Mouse (Mus musculus): Measurements from ENCODE around the gene Uvssa. TPM values are rescaled to one million over a fixed set of nuclear protein-coding genes. Genes with fewer than 3 reads are reported as not detected.
A peak's percentile ranks its signal among the peaks of the same experiment; 100 is the strongest.

The Uvssa gene
- polyA plus RNA-seq, 1 experiment, result 7.5 TPM

- no peak for DNase-seq (ENCODE audit: low read depth)
- TF ChIP-seq POLR2A (IDR thresholded peaks at IDR 0.05; ENCODE audit: borderline replicate concordance, extremely low read depth, insufficient read depth, insufficient read length, poor library complexity, severe bottlenecking), result no peak
- TF ChIP-seq CTCF (IDR thresholded peaks at IDR 0.05; ENCODE audit: borderline replicate concordance, extremely low read depth, insufficient read depth, insufficient read length), result no peak
These were observed 77.4 kb downstream of the Uvssa start for GRCm38 (mm10) chr5:33455737-33456136.

- TF ChIP-seq POLR2A (IDR thresholded peaks at IDR 0.05; ENCODE audit: borderline replicate concordance, extremely low read depth, insufficient read depth, insufficient read length, poor library complexity, severe bottlenecking), result no peak
- no peak for TF ChIP-seq CTCF (IDR thresholded peaks at IDR 0.05; ENCODE audit: borderline replicate concordance, extremely low read depth, insufficient read depth, insufficient read length)
- DNase-seq (ENCODE audit: low read depth), result peak; percentile 52
These were observed 79.8 kb downstream of the Uvssa start for GRCm38 (mm10) chr5:33458132-33458622.

DNA sequence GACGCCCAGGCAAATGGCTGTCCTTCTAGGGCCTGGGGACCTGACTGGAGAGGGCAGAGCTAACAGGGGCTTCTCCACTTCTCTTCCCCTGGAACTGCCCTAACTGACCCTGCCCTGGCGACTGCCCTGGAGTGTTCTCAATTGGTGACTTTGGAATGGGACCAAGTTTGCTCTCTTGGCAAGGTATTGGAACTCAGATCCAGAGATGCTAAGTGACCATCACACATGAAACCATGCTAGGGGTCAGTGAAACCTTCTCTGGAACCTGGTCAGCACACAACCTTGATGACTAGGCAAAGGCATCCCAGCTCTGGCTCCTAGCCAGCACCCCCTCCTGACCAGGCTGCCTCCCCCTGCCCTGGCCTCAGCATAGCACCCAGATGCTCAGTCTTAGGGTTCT, 80.8 kb downstream of the Uvssa start:
- TF ChIP-seq POLR2A (IDR thresholded peaks at IDR 0.05; ENCODE audit: borderline replicate concordance, extremely low read depth, insufficient read depth, insufficient read length, poor library complexity, severe bottlenecking) (no peak), CTCF (IDR thresholded peaks at IDR 0.05; ENCODE audit: borderline replicate concordance, extremely low read depth, insufficient read depth, insufficient read length) (no peak)
- DNase-seq (ENCODE audit: low read depth), result no peak

DNA sequence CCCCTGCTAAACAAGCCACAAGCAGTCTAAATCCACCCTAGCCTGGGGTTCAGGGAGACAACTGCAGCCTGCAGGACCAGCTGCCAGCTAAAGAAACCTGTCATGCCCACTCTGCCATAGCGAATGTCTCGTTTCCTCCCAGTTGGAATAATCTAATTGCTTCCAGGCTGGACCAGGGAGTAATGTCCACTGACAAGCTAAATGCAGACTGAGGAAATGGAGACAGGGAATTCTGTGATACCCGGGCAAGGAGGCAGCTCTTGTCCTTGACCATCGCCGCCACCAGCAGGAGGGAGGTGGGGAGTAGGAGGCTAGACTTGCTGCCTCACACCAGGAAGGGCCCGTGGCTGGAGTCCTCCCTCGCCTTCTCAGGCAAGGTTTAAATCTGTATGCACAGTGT, 86.0 kb downstream of the Uvssa start:
- no peak for DNase-seq (ENCODE audit: low read depth)
- no peak for TF ChIP-seq POLR2A (IDR thresholded peaks at IDR 0.05; ENCODE audit: borderline replicate concordance, extremely low read depth, insufficient read depth, insufficient read length, poor library complexity, severe bottlenecking)
- no peak for TF ChIP-seq CTCF (IDR thresholded peaks at IDR 0.05; ENCODE audit: borderline replicate concordance, extremely low read depth, insufficient read depth, insufficient read length)

DNA sequence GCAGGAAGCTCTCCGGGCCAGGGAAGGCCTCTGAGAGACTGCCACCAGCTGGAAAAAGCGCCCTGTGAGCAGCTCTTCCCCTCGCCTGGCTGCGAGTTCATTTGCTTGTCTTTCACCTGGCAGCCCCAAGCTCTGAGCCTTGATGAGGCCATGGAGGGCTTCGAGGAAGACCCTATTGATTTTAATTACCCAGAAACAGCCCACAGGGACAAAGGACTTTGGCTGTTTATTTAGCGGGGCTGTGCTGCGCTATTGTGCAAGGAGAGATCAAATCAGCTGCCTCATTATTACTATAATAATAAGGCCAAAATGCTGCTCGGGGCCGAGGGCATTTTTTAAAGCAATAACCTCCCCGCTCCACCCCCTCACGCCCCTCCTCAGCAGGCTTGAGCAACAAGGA, 87.1 kb downstream of the Uvssa start:
- TF ChIP-seq POLR2A (IDR thresholded peaks at IDR 0.05; ENCODE audit: borderline replicate concordance, extremely low read depth, insufficient read depth, insufficient read length, poor library complexity, severe bottlenecking), result no peak
- TF ChIP-seq CTCF (IDR thresholded peaks at IDR 0.05; ENCODE audit: borderline replicate concordance, extremely low read depth, insufficient read depth, insufficient read length), result no peak
- peak; percentile 67 for DNase-seq (ENCODE audit: low read depth)

Other genes with a start within 250 kb of the Uvssa start
- gene Spon2, start 160.1 kb upstream of the Uvssa start, polyA plus RNA-seq (2012; rRNA removed), result 2.8 and 3.8 TPM in 2 replicates
- gene Ctbp1, start 103.6 kb upstream of the Uvssa start, polyA plus RNA-seq (2012; rRNA removed), result 400 and 428 TPM in 2 replicates
- 171 and 187 TPM in 2 replicates for gene Maea, start 43.0 kb upstream of the Uvssa start, polyA plus RNA-seq (2012; rRNA removed)
- gene Nkx1-1, start 55.4 kb downstream of the Uvssa start, polyA plus RNA-seq (2012; rRNA removed), result 1.8 and 4.1 TPM in 2 replicates

All from brain, embryonic 14.5 days (tissue).